Mouse (Mus musculus) 416B (cell line): ENCODE results near the gene Tmem158.

Experiments used
- DNase-seq: peaks from one replicate; pipeline ENCODE4 v3.0.0; 2011; ENCODE audit warnings: low read depth

Gene Tmem158

GRCm38 (mm10) chr9:123260611-123261021, at the start of gene Tmem158:
Tmem158 (minus strand) TSS chr9:123260764.
- peak; percentile 87 for DNase-seq

GRCm38 (mm10) chr9:123309685-123310365, 49.3 kb upstream of the Tmem158 start:
- DNase-seq = no peak

DNA sequence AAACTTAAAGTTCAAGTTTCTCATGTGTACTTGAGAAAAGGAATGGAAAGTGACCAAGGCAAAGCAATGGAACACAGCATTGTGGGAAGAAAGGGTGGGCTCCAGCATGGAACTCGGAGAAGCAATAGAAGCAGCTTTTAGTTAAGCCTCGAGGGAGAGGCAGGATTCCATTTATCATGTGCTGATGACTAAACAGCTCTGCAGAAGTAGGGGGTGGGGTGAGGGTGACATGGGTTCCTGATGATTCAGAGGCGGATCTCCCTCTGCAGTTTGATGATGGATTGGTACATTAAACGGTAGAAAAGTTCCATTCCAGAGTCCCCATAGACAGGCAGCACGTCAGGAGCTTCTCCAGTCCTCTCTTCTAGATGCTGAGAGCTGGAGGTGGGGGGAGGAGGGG, 48.5 kb upstream of the Tmem158 start:
- DNase-seq = peak; percentile 54

DNA sequence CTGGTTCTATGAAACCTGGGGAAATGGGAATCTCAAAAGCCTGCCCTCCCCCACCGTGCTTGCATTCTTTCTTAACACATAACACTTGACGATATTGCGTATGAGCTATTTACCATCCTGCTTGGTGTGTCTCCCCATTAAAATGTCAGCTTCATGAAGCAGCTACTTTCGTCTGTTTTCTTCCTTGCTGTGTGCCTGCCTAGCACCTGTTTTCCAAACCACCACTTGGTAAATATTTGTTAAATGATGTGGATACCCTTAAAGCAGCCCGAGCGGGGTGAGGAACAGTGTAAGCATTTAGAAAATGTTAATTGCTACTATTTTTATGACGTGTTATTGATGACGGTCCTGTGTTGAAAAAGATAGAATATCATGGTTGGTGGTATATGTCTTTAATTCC, 44.4 kb upstream of the Tmem158 start:
- DNase-seq = no peak

DNA sequence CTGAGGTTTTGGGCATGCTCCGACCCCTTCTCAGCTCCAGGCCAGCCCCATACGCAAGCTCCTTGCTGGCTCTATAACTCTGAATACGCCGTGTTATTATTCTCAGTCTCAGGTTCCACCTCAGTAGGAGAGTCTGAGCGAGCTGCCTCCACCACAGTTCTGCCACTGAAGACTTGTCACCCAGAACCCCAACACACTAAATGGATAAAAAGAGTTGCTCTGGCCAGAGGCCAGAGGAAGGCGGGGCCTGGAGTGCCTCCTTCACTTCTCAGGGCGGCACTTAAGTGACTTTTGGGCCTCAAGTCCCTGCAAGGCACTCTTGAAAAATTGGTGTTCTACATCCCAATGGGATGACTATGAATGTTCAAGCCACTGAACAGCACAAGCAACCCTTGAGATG, 43.4 kb upstream of the Tmem158 start:
- DNase-seq = no peak

DNA sequence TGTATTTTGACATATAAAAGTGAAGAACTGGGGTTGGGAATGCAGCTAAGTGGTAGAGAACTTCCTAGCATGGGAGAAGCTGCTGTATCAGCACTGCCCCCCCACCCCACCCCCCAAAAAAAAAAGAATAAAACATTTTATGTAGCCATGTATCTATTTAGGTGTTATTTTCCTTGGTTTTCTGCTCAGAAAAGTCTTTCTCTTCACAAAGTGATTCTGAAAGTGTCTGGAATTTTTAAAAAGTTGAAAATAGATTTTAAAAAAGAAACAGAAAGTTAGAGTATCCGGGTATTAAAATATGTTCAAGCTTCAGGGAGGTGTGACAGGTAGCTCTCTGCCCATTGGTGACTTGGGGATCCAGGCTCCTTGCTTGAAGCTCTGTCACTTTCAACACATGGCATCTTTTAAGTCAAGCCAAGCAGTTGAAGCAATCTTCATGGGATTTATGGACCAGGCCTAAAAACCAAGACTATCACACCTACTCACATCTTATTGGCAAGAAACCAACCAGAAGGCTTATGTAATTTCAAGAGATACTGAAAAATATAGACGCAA, 42.3 kb upstream of the Tmem158 start:
- no peak for DNase-seq

DNA sequence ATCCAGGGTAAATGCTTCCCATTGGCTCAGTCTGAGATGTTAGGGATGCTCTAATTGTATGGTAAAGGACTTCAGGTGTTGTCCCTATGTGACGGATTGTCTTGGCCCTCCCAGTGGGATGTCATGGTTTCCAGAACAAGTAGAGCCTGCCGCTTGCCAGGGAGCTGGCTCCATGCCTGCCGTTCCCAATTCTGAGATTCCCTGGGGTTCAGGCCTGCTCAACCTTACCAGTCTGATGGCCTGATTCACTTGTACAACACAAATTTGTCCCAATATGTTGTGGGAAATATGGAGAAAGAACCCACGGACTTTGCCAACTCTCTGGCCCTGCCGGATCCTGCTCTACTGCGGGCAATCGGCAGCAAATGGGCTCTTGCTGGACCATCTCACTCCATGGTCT, 37.3 kb upstream of the Tmem158 start:
- no peak for DNase-seq

- DNase-seq = no peak
Measured at GRCm38 (mm10) chr9:123296229-123296628, 35.7 kb upstream of the Tmem158 start.

DNA sequence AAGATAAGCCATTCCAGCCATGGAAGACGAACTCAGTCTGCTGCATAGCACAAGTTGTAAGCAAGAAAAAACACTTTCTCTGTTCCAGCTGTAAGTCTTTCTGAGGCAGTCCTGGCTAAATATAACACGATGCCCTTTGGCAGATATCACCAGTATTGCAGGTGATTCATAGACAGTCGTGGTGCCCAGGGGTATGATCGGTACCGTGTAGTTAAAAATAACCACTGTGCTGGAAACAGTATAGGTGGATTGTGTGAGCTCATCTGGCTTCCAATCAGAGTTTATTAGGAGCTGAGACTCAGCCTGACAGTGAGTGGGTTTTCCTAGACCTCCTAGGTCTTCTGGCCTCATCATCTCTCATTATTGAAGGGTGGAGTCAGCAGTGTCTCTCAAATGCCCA, 34.0 kb upstream of the Tmem158 start:
- no peak for DNase-seq

DNA sequence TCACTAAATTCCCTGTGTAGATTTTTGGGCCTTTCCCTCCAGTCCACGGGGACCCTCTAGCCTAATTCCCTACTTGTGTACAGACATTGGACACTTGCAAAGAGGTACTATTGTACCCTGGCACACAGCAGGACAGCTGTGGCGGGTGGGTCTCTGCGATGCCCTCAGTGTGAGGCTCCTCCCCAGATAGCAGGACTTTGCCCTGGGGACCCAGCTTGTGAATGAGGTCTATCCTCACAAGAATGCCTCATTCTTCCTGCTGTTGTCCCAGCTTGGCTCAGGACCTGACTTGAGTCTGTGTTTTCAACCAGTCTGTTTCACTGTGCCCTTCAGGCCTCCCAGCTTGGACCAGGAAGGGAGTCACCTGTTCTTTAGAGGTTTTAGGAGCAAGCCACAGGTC, 27.8 kb upstream of the Tmem158 start:
- DNase-seq = no peak

DNA sequence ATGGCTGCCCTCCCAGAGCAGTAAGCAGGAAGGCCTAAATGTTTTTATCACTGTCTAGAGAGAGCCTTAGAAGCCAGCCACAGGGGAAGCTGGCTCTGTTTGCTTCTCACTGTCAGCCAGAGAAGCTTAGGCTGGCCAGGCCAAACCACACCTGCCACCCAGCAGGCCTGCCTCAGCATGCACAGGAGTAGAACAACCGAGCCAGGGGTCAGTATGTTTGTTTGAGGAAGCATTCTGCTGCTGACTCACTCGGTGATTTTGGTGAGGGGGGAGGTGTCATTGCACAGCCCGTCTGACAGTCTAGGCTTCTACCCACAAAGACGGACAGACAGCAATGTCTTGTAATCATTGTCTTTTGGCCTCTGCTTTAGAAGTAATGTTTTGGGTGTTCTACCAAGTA, 25.1 kb upstream of the Tmem158 start:
- peak; percentile 91 for DNase-seq

GRCm38 (mm10) chr9:123280775-123281174, 20.2 kb upstream of the Tmem158 start:
- no peak for DNase-seq

- peak; percentile 76 for DNase-seq
Measured at GRCm38 (mm10) chr9:123278003-123278402, 17.4 kb upstream of the Tmem158 start.

GRCm38 (mm10) chr9:123275373-123275772, 14.8 kb upstream of the Tmem158 start:
- peak; percentile 89 for DNase-seq

DNA sequence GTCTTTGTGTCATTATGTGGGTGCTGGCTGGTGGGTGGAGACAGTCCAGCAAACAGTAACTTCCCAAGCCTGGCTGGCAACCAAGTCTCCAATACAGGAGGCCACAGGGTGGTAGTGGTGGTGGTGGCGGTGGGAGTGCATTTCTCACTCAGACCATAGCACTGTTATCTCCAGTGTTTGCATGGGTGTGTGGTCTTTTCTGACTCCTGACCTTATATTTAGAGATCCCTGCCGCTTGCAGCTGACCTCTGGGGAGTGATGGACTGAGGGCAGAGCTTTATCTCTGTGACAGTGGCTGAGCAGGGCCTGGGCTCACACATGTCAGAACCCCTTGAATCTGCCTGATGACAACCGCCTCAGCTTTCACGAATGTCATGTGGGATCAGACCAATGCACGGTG, 14.1 kb upstream of the Tmem158 start:
- no peak for DNase-seq

- peak; percentile 72 for DNase-seq
Measured at GRCm38 (mm10) chr9:123273876-123274275, 13.3 kb upstream of the Tmem158 start.

GRCm38 (mm10) chr9:123271552-123271951, 11.0 kb upstream of the Tmem158 start:
- no peak for DNase-seq

GRCm38 (mm10) chr9:123269906-123270558, 9.5 kb upstream of the Tmem158 start:
- DNase-seq = peak; percentile 75

DNA sequence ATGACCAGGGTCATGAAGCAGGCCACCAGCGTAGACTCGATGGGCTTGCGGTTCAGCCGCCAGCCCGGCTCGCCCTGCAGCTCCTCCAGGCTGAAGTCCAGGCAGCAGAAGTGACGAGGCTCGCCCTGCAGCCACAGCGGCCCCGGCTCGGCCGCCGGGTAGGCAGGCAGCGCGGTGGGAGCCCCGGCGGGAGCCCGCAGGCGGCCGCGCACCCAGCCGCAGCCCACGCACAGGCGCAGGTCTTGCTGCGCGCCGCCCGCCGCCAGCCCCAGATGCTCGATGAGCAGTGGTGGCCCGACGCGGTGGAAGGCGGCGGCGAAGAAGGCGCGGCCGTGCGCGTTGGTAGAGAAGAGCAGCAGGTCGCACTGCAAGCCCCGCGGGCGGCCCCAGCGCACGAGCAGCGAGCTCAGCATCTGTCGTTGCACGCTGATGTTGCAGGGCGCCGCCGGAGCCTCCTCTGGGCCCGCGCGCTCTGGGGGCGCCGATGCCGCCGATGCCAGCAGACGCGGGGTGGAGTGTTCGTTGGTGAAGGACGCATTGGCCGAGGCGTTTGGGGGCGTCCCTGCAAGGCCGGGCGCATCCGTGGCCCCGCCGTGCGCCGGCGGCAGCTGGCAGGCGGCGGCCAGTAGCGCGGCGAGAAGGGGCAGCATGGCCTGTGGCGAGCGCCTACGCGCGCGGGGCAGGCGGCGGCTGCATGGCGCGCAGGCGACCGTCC, 511 bp downstream of the Tmem158 start:
- DNase-seq = peak; percentile 81

GRCm38 (mm10) chr9:123259461-123259895, 1.1 kb downstream of the Tmem158 start:
- no peak for DNase-seq

DNA sequence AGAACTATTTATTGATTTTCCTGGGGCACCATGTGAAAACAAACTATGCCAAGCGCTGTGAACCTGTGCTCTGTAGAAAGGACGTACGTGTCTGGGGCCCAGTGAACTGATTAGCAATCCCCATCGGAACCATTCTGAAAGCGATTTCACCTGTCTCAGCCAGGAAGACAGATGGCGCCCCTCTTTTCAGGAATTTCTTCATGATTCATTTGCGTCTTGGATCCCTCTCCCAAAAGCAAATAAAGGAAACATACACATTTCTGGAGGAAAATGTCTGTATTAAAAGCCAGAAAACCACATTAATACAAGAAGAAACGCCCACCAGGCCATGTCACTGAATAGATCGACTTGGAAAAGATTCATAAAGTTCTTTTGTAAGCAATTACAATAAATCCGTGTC, 1.8 kb downstream of the Tmem158 start:
- DNase-seq = no peak

- DNase-seq = no peak
Measured at GRCm38 (mm10) chr9:123255736-123256135, 4.8 kb downstream of the Tmem158 start.

- no peak for DNase-seq
Measured at GRCm38 (mm10) chr9:123247992-123248391, 12.6 kb downstream of the Tmem158 start.
